Mouse (Mus musculus) embryo, embryonic 10.5 days (tissue): ENCODE measurements around the gene Col4a2.

Source experiments
- DNase-seq: peaks from one replicate; pipeline ENCODE4 v3.0.0-alpha.2; 2015; ENCODE audit warnings: low spot score

Gene Col4a2

GRCm38 (mm10) chr8:11324801-11325395 lies 12.3 kb downstream of the Col4a2 start:
- DNase-seq, result no peak

- DNase-seq, result peak; percentile 42
Measured at GRCm38 (mm10) chr8:11327298-11327697, 14.7 kb downstream of the Col4a2 start.

GRCm38 (mm10) chr8:11327722-11328417 lies 15.3 kb downstream of the Col4a2 start:
- no peak for DNase-seq

GRCm38 (mm10) chr8:11331561-11331960 lies 19.0 kb downstream of the Col4a2 start:
- DNase-seq, result no peak

GRCm38 (mm10) chr8:11333746-11334145 lies 21.1 kb downstream of the Col4a2 start:
- DNase-seq, result no peak

- DNase-seq, result no peak
Measured at GRCm38 (mm10) chr8:11334493-11334892, 21.9 kb downstream of the Col4a2 start.

GRCm38 (mm10) chr8:11335238-11335637 lies 22.6 kb downstream of the Col4a2 start:
- DNase-seq, result no peak

- DNase-seq, result no peak
Measured at GRCm38 (mm10) chr8:11336346-11336745, 23.7 kb downstream of the Col4a2 start.

- DNase-seq, result no peak
Measured at GRCm38 (mm10) chr8:11337642-11338041, 25.0 kb downstream of the Col4a2 start.

GRCm38 (mm10) chr8:11338507-11338906 lies 25.9 kb downstream of the Col4a2 start:
- no peak for DNase-seq

- DNase-seq, result no peak
Measured at GRCm38 (mm10) chr8:11340310-11341110, 27.9 kb downstream of the Col4a2 start.

- DNase-seq, result no peak
Measured at GRCm38 (mm10) chr8:11341111-11341566, 28.5 kb downstream of the Col4a2 start.

- no peak for DNase-seq
Measured at GRCm38 (mm10) chr8:11344459-11344858, 31.9 kb downstream of the Col4a2 start.

- DNase-seq, result no peak
Measured at GRCm38 (mm10) chr8:11346225-11346624, 33.6 kb downstream of the Col4a2 start.

GRCm38 (mm10) chr8:11347699-11348098 lies 35.1 kb downstream of the Col4a2 start:
- DNase-seq, result no peak

GRCm38 (mm10) chr8:11348622-11349021 lies 36.0 kb downstream of the Col4a2 start:
- DNase-seq, result no peak

GRCm38 (mm10) chr8:11351355-11351754 lies 38.8 kb downstream of the Col4a2 start:
- DNase-seq, result no peak

- DNase-seq, result no peak
Measured at GRCm38 (mm10) chr8:11352514-11352913, 39.9 kb downstream of the Col4a2 start.

GRCm38 (mm10) chr8:11354800-11355451 lies 42.3 kb downstream of the Col4a2 start:
- DNase-seq, result no peak

GRCm38 (mm10) chr8:11355900-11356299 lies 43.3 kb downstream of the Col4a2 start:
- DNase-seq, result no peak

- DNase-seq, result no peak
Measured at GRCm38 (mm10) chr8:11356776-11357175, 44.2 kb downstream of the Col4a2 start.

- DNase-seq, result peak; percentile 34
Measured at GRCm38 (mm10) chr8:11357921-11358436, 45.4 kb downstream of the Col4a2 start.
